Mouse (Mus musculus): ENCODE measurements around the gene Fhit. TPM values are rescaled to one million over a fixed set of nuclear protein-coding genes. Genes with fewer than 3 reads are reported as not detected.

Fhit gene
- polyA plus RNA-seq, 1 experiment from 2014 or later, result 4.5 TPM

- WGBS, result 71% methylated on average over 12 of the region's 12 CpGs
- Histone ChIP-seq H3K9ac (ENCODE audit: low read length) (no peak overlapping the region), H3K4me2 (ENCODE audit: low read depth) (no peak overlapping the region), H3K9me3 (ENCODE audit: control insufficient read depth, low read length) (no peaks in the 10 kb centered on the region), H3K27me3 (ENCODE audit: control insufficient read depth, insufficient read depth, low read length) (no peaks in the 10 kb centered on the region), H3K4me1 (ENCODE audit: control insufficient read depth, insufficient read depth, low read length) (no peaks in the 10 kb centered on the region), H3K36me3 (ENCODE audit: control insufficient read depth, insufficient read depth, low read length) (no peaks in the 10 kb centered on the region), H3K4me3 (ENCODE audit: low read depth, low read length) (no peak overlapping the region), H3K27ac (ENCODE audit: low read depth, low read length) (no peak overlapping the region)
- no peak for ATAC-seq (ENCODE audit: insufficient read depth, low FRiP score, low TSS enrichment)
- DNase-seq (ENCODE audit: low spot score), result no peak
Measured at GRCm38 (mm10) chr14:10710796-10711311, 451.0 kb downstream of the Fhit start.

- 27% methylated on average over 2 of the region's 2 CpGs for WGBS
- H3K4me1 ChIP-seq (ENCODE audit: control insufficient read depth, insufficient read depth, low read length), result no peaks in the 10 kb centered on the region
- H3K9me3 ChIP-seq (ENCODE audit: control insufficient read depth, low read length), result no peaks in the 10 kb centered on the region
- H3K27me3 ChIP-seq (ENCODE audit: control insufficient read depth, insufficient read depth, low read length), result no peaks in the 10 kb centered on the region
- H3K4me2 ChIP-seq (ENCODE audit: low read depth), result no peak overlapping the region
- H3K9ac ChIP-seq (ENCODE audit: low read length), result no peak overlapping the region
- H3K36me3 ChIP-seq (ENCODE audit: control insufficient read depth, insufficient read depth, low read length), result no peaks in the 10 kb centered on the region
- DNase-seq (ENCODE audit: low spot score), result no peak
- no peak overlapping the region for H3K4me3 ChIP-seq (ENCODE audit: low read depth, low read length)
- no peak overlapping the region for H3K27ac ChIP-seq (ENCODE audit: low read depth, low read length)
- ATAC-seq (ENCODE audit: insufficient read depth, low FRiP score, low TSS enrichment), result no peak
Measured at GRCm38 (mm10) chr14:10701707-10702106, 460.1 kb downstream of the Fhit start.

GRCm38 (mm10) chr14:10680041-10680440 is 481.8 kb downstream of the Fhit start:
- no peak for ATAC-seq (ENCODE audit: insufficient read depth, low FRiP score, low TSS enrichment)
- no peak for DNase-seq (ENCODE audit: low spot score)
- 71% methylated on average over 4 of the region's 4 CpGs for WGBS
- Histone ChIP-seq H3K9me3 (ENCODE audit: control insufficient read depth, low read length) (no peaks in the 10 kb centered on the region), H3K36me3 (ENCODE audit: control insufficient read depth, insufficient read depth, low read length) (no peaks in the 10 kb centered on the region), H3K4me1 (ENCODE audit: control insufficient read depth, insufficient read depth, low read length) (no peaks in the 10 kb centered on the region), H3K4me3 (ENCODE audit: low read depth, low read length) (no peak overlapping the region), H3K27me3 (ENCODE audit: control insufficient read depth, insufficient read depth, low read length) (no peaks in the 10 kb centered on the region), H3K9ac (ENCODE audit: low read length) (no peak overlapping the region), H3K27ac (ENCODE audit: low read depth, low read length) (no peak overlapping the region), H3K4me2 (ENCODE audit: low read depth) (no peak overlapping the region)

- ATAC-seq (ENCODE audit: insufficient read depth, low FRiP score, low TSS enrichment), result no peak
Measured at GRCm38 (mm10) chr14:10679638-10680037, 482.2 kb downstream of the Fhit start.

GRCm38 (mm10) chr14:10677627-10678026 is 484.2 kb downstream of the Fhit start:
- Histone ChIP-seq H3K4me3 (ENCODE audit: low read depth, low read length) (no peak overlapping the region), H3K27me3 (ENCODE audit: control insufficient read depth, insufficient read depth, low read length) (no peaks in the 10 kb centered on the region), H3K36me3 (ENCODE audit: control insufficient read depth, insufficient read depth, low read length) (no peaks in the 10 kb centered on the region), H3K9me3 (ENCODE audit: control insufficient read depth, low read length) (no peaks in the 10 kb centered on the region), H3K9ac (ENCODE audit: low read length) (no peak overlapping the region), H3K4me2 (ENCODE audit: low read depth) (no peak overlapping the region), H3K27ac (ENCODE audit: low read depth, low read length) (no peak overlapping the region), H3K4me1 (ENCODE audit: control insufficient read depth, insufficient read depth, low read length) (no peaks in the 10 kb centered on the region)
- no peak for DNase-seq (ENCODE audit: low spot score)
- WGBS, result 90% methylated on average over 2 of the region's 2 CpGs
- no peak for ATAC-seq (ENCODE audit: insufficient read depth, low FRiP score, low TSS enrichment)

More at GRCm38 (mm10) chr14:10679638-10680037, 482.2 kb downstream of the Fhit start:
- Histone ChIP-seq H3K27ac (ENCODE audit: low read depth, low read length) (no peak overlapping the region), H3K4me2 (ENCODE audit: low read depth) (no peak overlapping the region), H3K4me3 (ENCODE audit: low read depth, low read length) (no peak overlapping the region), H3K4me1 (ENCODE audit: control insufficient read depth, insufficient read depth, low read length) (no peaks in the 10 kb centered on the region), H3K9me3 (ENCODE audit: control insufficient read depth, low read length) (no peaks in the 10 kb centered on the region), H3K27me3 (ENCODE audit: control insufficient read depth, insufficient read depth, low read length) (no peaks in the 10 kb centered on the region), H3K9ac (ENCODE audit: low read length) (no peak overlapping the region), H3K36me3 (ENCODE audit: control insufficient read depth, insufficient read depth, low read length) (no peaks in the 10 kb centered on the region)
- no peak for DNase-seq (ENCODE audit: low spot score)

- Histone ChIP-seq H3K4me2 (ENCODE audit: low read depth) (no peak overlapping the region), H3K27ac (ENCODE audit: low read depth, low read length) (no peak overlapping the region), H3K36me3 (ENCODE audit: control insufficient read depth, insufficient read depth, low read length) (no peaks in the 10 kb centered on the region), H3K9ac (ENCODE audit: low read length) (no peak overlapping the region), H3K4me1 (ENCODE audit: control insufficient read depth, insufficient read depth, low read length) (no peaks in the 10 kb centered on the region), H3K27me3 (ENCODE audit: control insufficient read depth, insufficient read depth, low read length) (no peaks in the 10 kb centered on the region), H3K9me3 (ENCODE audit: control insufficient read depth, low read length) (no peaks in the 10 kb centered on the region), H3K4me3 (ENCODE audit: low read depth, low read length) (no peak overlapping the region)
- DNase-seq (ENCODE audit: low spot score) (no peak), ATAC-seq (ENCODE audit: insufficient read depth, low FRiP score, low TSS enrichment) (no peak)
- WGBS, result 79% methylated on average over 4 of the region's 4 CpGs
Measured at GRCm38 (mm10) chr14:10660247-10660646, 501.6 kb downstream of the Fhit start.

GRCm38 (mm10) chr14:10659326-10659725 is 502.5 kb downstream of the Fhit start:
- Histone ChIP-seq H3K9me3 (ENCODE audit: control insufficient read depth, low read length) (no peaks in the 10 kb centered on the region), H3K4me3 (ENCODE audit: low read depth, low read length) (no peak overlapping the region), H3K27ac (ENCODE audit: low read depth, low read length) (no peak overlapping the region), H3K9ac (ENCODE audit: low read length) (no peak overlapping the region), H3K27me3 (ENCODE audit: control insufficient read depth, insufficient read depth, low read length) (no peaks in the 10 kb centered on the region), H3K4me1 (ENCODE audit: control insufficient read depth, insufficient read depth, low read length) (no peaks in the 10 kb centered on the region), H3K36me3 (ENCODE audit: control insufficient read depth, insufficient read depth, low read length) (no peaks in the 10 kb centered on the region), H3K4me2 (ENCODE audit: low read depth) (no peak overlapping the region)
- ATAC-seq (ENCODE audit: insufficient read depth, low FRiP score, low TSS enrichment) (peak; percentile 88), DNase-seq (ENCODE audit: low spot score) (peak; percentile 41)
- 18% methylated on average over 2 of the region's 2 CpGs for WGBS

GRCm38 (mm10) chr14:10658219-10658618 is 503.6 kb downstream of the Fhit start:
- no peak for ATAC-seq (ENCODE audit: insufficient read depth, low FRiP score, low TSS enrichment)

GRCm38 (mm10) chr14:10657364-10657763 is 504.5 kb downstream of the Fhit start:
- Histone ChIP-seq H3K9ac (ENCODE audit: low read length) (no peak overlapping the region), H3K4me3 (ENCODE audit: low read depth, low read length) (no peak overlapping the region), H3K27me3 (ENCODE audit: control insufficient read depth, insufficient read depth, low read length) (no peaks in the 10 kb centered on the region), H3K9me3 (ENCODE audit: control insufficient read depth, low read length) (no peaks in the 10 kb centered on the region), H3K27ac (ENCODE audit: low read depth, low read length) (no peak overlapping the region), H3K4me2 (ENCODE audit: low read depth) (no peak overlapping the region), H3K36me3 (ENCODE audit: control insufficient read depth, insufficient read depth, low read length) (no peaks in the 10 kb centered on the region), H3K4me1 (ENCODE audit: control insufficient read depth, insufficient read depth, low read length) (no peaks in the 10 kb centered on the region)
- no peak for DNase-seq (ENCODE audit: low spot score)
- 85% methylated on average over 3 of the region's 3 CpGs for WGBS
- no peak for ATAC-seq (ENCODE audit: insufficient read depth, low FRiP score, low TSS enrichment)

More at GRCm38 (mm10) chr14:10658219-10658618, 503.6 kb downstream of the Fhit start:
- no peak overlapping the region for H3K4me2 ChIP-seq (ENCODE audit: low read depth)
- H3K9me3 ChIP-seq (ENCODE audit: control insufficient read depth, low read length), result no peaks in the 10 kb centered on the region
- no peak overlapping the region for H3K4me3 ChIP-seq (ENCODE audit: low read depth, low read length)
- no peak for DNase-seq (ENCODE audit: low spot score)
- no peaks in the 10 kb centered on the region for H3K4me1 ChIP-seq (ENCODE audit: control insufficient read depth, insufficient read depth, low read length)
- H3K36me3 ChIP-seq (ENCODE audit: control insufficient read depth, insufficient read depth, low read length), result no peaks in the 10 kb centered on the region
- WGBS, result 91% methylated on average over 1 of the region's 1 CpGs
- no peak overlapping the region for H3K27ac ChIP-seq (ENCODE audit: low read depth, low read length)
- H3K9ac ChIP-seq (ENCODE audit: low read length), result no peak overlapping the region
- no peaks in the 10 kb centered on the region for H3K27me3 ChIP-seq (ENCODE audit: control insufficient read depth, insufficient read depth, low read length)
